Mouse (Mus musculus): ENCODE results near the gene Nalcn. TPM values are rescaled to one million over a fixed set of nuclear protein-coding genes. Genes with fewer than 3 reads are reported as not detected.

The Nalcn gene
- polyA plus RNA-seq, 1 experiment, result 0.91 TPM

DNA sequence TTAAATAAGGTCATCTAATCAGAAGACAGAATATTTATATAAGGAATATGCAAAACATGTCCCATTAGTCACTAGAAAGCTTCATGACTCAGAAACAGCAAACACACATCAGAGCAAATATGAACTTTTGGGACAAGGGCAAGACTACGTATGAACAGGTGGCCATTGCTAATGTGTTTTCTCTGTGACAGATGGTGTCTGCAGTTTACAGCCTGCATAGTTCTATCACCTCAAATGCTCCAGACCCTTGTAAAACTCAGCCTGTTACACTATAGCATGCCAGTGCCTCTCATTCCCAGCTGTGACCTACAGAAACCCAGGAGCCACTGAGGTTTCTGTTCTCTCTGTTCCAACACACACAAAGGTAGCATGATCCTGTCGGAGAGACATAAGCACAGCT is 91.3 kb downstream of the Nalcn start:
- no peak overlapping the region for H3K4me3 ChIP-seq (ENCODE audit: low read depth, low read length)
- no peak overlapping the region for H3K9ac ChIP-seq (ENCODE audit: low read depth, poor library complexity, severe bottlenecking)

DNA sequence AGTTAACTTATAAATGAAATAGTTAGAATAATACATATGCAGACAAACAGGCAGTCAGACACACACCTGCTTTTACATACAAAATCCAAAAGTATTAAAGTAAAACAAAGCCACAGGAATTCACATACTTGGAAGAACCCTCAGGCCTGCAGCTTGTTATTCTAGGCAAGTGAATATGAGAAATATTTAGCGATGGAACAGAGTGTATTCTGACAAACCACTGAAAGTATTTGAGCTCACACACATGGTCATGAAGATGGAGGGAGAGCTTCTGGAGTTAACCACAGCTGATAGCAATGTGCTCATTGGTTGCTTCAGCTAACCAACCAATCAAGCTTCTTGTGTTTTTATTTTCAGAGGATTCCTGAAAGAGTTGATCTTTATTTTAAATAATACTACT is 93.9 kb downstream of the Nalcn start:
- no peaks in the 10 kb centered on the region for H3K36me3 ChIP-seq (ENCODE audit: control insufficient read depth, insufficient read depth, low read length, poor library complexity, severe bottlenecking)
- no peak overlapping the region for H3K4me3 ChIP-seq (ENCODE audit: low read depth, low read length)
- H3K9me3 ChIP-seq (replicated peaks; ENCODE audit: control insufficient read depth, insufficient read depth, low read length, poor library complexity, severe bottlenecking), result no peaks in the 10 kb centered on the region
- H3K4me1 ChIP-seq (ENCODE audit: control insufficient read depth, insufficient read depth, low read length), result no peaks in the 10 kb centered on the region
- no peak overlapping the region for H3K27ac ChIP-seq (ENCODE audit: insufficient read depth, low read length)
- TF ChIP-seq CTCF (IDR thresholded peaks at IDR 0.05; ENCODE audit: low read depth, low read length) (no peak), EP300 (IDR thresholded peaks at IDR 0.05; ENCODE audit: insufficient read depth, low read depth, low read length) (no peak), POLR2A (IDR thresholded peaks at IDR 0.05; ENCODE audit: insufficient read depth, low read length) (no peak)
- H3K9ac ChIP-seq (ENCODE audit: low read depth, poor library complexity, severe bottlenecking), result no peak overlapping the region
- H3K27me3 ChIP-seq (ENCODE audit: control insufficient read depth, insufficient read depth, low read length, poor library complexity, severe bottlenecking), result no peaks in the 10 kb centered on the region

More for the DNA sequence above, 91.3 kb downstream of the Nalcn start:
- no peaks in the 10 kb centered on the region for H3K4me1 ChIP-seq (ENCODE audit: control insufficient read depth, insufficient read depth, low read length)
- H3K9me3 ChIP-seq (replicated peaks; ENCODE audit: control insufficient read depth, insufficient read depth, low read length, poor library complexity, severe bottlenecking), result no peaks in the 10 kb centered on the region
- no peak overlapping the region for H3K27ac ChIP-seq (ENCODE audit: insufficient read depth, low read length)
- H3K36me3 ChIP-seq (ENCODE audit: control insufficient read depth, insufficient read depth, low read length, poor library complexity, severe bottlenecking), result no peaks in the 10 kb centered on the region
- no peaks in the 10 kb centered on the region for H3K27me3 ChIP-seq (ENCODE audit: control insufficient read depth, insufficient read depth, low read length, poor library complexity, severe bottlenecking)
- TF ChIP-seq POLR2A (IDR thresholded peaks at IDR 0.05; ENCODE audit: insufficient read depth, low read length), result no peak
- TF ChIP-seq EP300 (IDR thresholded peaks at IDR 0.05; ENCODE audit: insufficient read depth, low read depth, low read length), result no peak
- TF ChIP-seq CTCF (IDR thresholded peaks at IDR 0.05; ENCODE audit: low read depth, low read length), result no peak

GRCm38 (mm10) chr14:123531271-123531670 is 95.7 kb downstream of the Nalcn start:
- no peaks in the 10 kb centered on the region for H3K9me3 ChIP-seq (replicated peaks; ENCODE audit: control insufficient read depth, insufficient read depth, low read length, poor library complexity, severe bottlenecking)
- no peak overlapping the region for H3K4me3 ChIP-seq (ENCODE audit: low read depth, low read length)
- H3K27ac ChIP-seq (ENCODE audit: insufficient read depth, low read length), result no peak overlapping the region
- H3K36me3 ChIP-seq (ENCODE audit: control insufficient read depth, insufficient read depth, low read length, poor library complexity, severe bottlenecking), result no peaks in the 10 kb centered on the region
- no peaks in the 10 kb centered on the region for H3K4me1 ChIP-seq (ENCODE audit: control insufficient read depth, insufficient read depth, low read length)
- no peak overlapping the region for H3K9ac ChIP-seq (ENCODE audit: low read depth, poor library complexity, severe bottlenecking)
- no peaks in the 10 kb centered on the region for H3K27me3 ChIP-seq (ENCODE audit: control insufficient read depth, insufficient read depth, low read length, poor library complexity, severe bottlenecking)
- no peak for TF ChIP-seq CTCF (IDR thresholded peaks at IDR 0.05; ENCODE audit: low read depth, low read length)
- no peak for TF ChIP-seq POLR2A (IDR thresholded peaks at IDR 0.05; ENCODE audit: insufficient read depth, low read length)
- TF ChIP-seq EP300 (IDR thresholded peaks at IDR 0.05; ENCODE audit: insufficient read depth, low read depth, low read length), result no peak

GRCm38 (mm10) chr14:123529143-123529542 is 97.8 kb downstream of the Nalcn start:
- Histone ChIP-seq H3K4me1 (ENCODE audit: control insufficient read depth, insufficient read depth, low read length) (no peaks in the 10 kb centered on the region), H3K9ac (ENCODE audit: low read depth, poor library complexity, severe bottlenecking) (no peak overlapping the region), H3K4me3 (ENCODE audit: low read depth, low read length) (no peak overlapping the region), H3K36me3 (ENCODE audit: control insufficient read depth, insufficient read depth, low read length, poor library complexity, severe bottlenecking) (no peaks in the 10 kb centered on the region), H3K27ac (ENCODE audit: insufficient read depth, low read length) (no peak overlapping the region), H3K9me3 (replicated peaks; ENCODE audit: control insufficient read depth, insufficient read depth, low read length, poor library complexity, severe bottlenecking) (no peaks in the 10 kb centered on the region), H3K27me3 (ENCODE audit: control insufficient read depth, insufficient read depth, low read length, poor library complexity, severe bottlenecking) (no peaks in the 10 kb centered on the region)
- TF ChIP-seq EP300 (IDR thresholded peaks at IDR 0.05; ENCODE audit: insufficient read depth, low read depth, low read length), result no peak
- TF ChIP-seq CTCF (IDR thresholded peaks at IDR 0.05; ENCODE audit: low read depth, low read length), result no peak
- no peak for TF ChIP-seq POLR2A (IDR thresholded peaks at IDR 0.05; ENCODE audit: insufficient read depth, low read length)

GRCm38 (mm10) chr14:123513376-123514141 is 113.4 kb downstream of the Nalcn start:
- no peaks in the 10 kb centered on the region for H3K9me3 ChIP-seq (replicated peaks; ENCODE audit: control insufficient read depth, insufficient read depth, low read length, poor library complexity, severe bottlenecking)
- H3K4me1 ChIP-seq (ENCODE audit: control insufficient read depth, insufficient read depth, low read length), result no peaks in the 10 kb centered on the region
- no peaks in the 10 kb centered on the region for H3K27me3 ChIP-seq (ENCODE audit: control insufficient read depth, insufficient read depth, low read length, poor library complexity, severe bottlenecking)
- no peaks in the 10 kb centered on the region for H3K36me3 ChIP-seq (ENCODE audit: control insufficient read depth, insufficient read depth, low read length, poor library complexity, severe bottlenecking)
- H3K27ac ChIP-seq (ENCODE audit: insufficient read depth, low read length), result no peak overlapping the region
- TF ChIP-seq CTCF (IDR thresholded peaks at IDR 0.05; ENCODE audit: low read depth, low read length) (no peak), EP300 (IDR thresholded peaks at IDR 0.05; ENCODE audit: insufficient read depth, low read depth, low read length) (no peak), POLR2A (IDR thresholded peaks at IDR 0.05; ENCODE audit: insufficient read depth, low read length) (no peak)
- H3K4me3 ChIP-seq (ENCODE audit: low read depth, low read length), result no peak overlapping the region
- no peak overlapping the region for H3K9ac ChIP-seq (ENCODE audit: low read depth, poor library complexity, severe bottlenecking)

DNA sequence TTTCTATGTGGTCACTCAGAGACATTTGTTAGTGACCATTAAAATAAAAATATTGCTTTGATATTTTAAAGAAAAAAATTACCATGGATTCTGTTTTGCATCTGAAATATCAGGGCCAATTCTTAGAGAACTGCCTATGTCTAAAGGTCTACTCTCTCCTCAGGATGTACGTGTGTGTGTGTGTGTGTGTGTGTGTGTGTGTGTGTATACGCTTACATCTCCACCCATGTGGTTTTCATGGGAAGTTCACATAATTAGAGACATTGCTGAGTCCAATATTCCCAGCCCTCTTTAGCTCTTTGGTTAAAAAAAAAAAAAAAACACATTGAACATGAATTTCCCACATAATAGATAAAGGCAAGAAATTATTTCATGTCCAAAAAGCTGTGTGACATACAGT is 114.0 kb downstream of the Nalcn start:
- no peaks in the 10 kb centered on the region for H3K27me3 ChIP-seq (ENCODE audit: control insufficient read depth, insufficient read depth, low read length, poor library complexity, severe bottlenecking)
- no peaks in the 10 kb centered on the region for H3K36me3 ChIP-seq (ENCODE audit: control insufficient read depth, insufficient read depth, low read length, poor library complexity, severe bottlenecking)
- H3K9ac ChIP-seq (ENCODE audit: low read depth, poor library complexity, severe bottlenecking), result no peak overlapping the region
- H3K4me3 ChIP-seq (ENCODE audit: low read depth, low read length), result no peak overlapping the region
- H3K9me3 ChIP-seq (replicated peaks; ENCODE audit: control insufficient read depth, insufficient read depth, low read length, poor library complexity, severe bottlenecking), result no peaks in the 10 kb centered on the region
- no peaks in the 10 kb centered on the region for H3K4me1 ChIP-seq (ENCODE audit: control insufficient read depth, insufficient read depth, low read length)
- no peak overlapping the region for H3K27ac ChIP-seq (ENCODE audit: insufficient read depth, low read length)
- TF ChIP-seq EP300 (IDR thresholded peaks at IDR 0.05; ENCODE audit: insufficient read depth, low read depth, low read length) (no peak), CTCF (IDR thresholded peaks at IDR 0.05; ENCODE audit: low read depth, low read length) (no peak), POLR2A (IDR thresholded peaks at IDR 0.05; ENCODE audit: insufficient read depth, low read length) (no peak)
